Mouse (Mus musculus): ENCODE results near the gene Dlg2.

GRCm38 (mm10) chr7:91397827-91398226 is 921.4 kb downstream of the Dlg2 start:
- TF ChIP-seq MYOD1 (IDR thresholded peaks at IDR 0.05; ENCODE audit: control insufficient read depth, insufficient read length, low read depth): no peak
- TF ChIP-seq CTCF (IDR thresholded peaks at IDR 0.05; ENCODE audit: control insufficient read depth, insufficient read depth, insufficient read length): no peak
- no peak for TF ChIP-seq USF1 (IDR thresholded peaks at IDR 0.05; ENCODE audit: low read depth)
- TF ChIP-seq CEBPB (IDR thresholded peaks at IDR 0.05; ENCODE audit: low read depth): no peak
- TF ChIP-seq MAX (IDR thresholded peaks at IDR 0.05): no peak
- no peak for TF ChIP-seq FOSL1 (IDR thresholded peaks at IDR 0.05; ENCODE audit: insufficient read depth, low read length, poor library complexity, severe bottlenecking)

All from C2C12 (cell line).